Mouse (Mus musculus) MEL (cell line): ENCODE data around the gene Card10.

Experiments
- CTCF ChIP-seq, 3 experiments: IDR thresholded peaks in 2 of 3; conservative IDR thresholded peaks in 1 of 3; 2 replicates each; pipeline ENCODE4 v1.5.1; 2011 to 2012; ENCODE audit warnings: low read length in 3 of 3, low read depth in 2 of 3, mild to moderate bottlenecking in 2 of 3, improper control_type of control experiment in 1 of 3, inconsistent platforms in 1 of 3, mixed read lengths in 1 of 3, moderate library complexity in 1 of 3; ENCODE audit not compliant: control insufficient read depth in 1 of 3, insufficient read depth in 1 of 3, poor library complexity in 1 of 3, severe bottlenecking in 1 of 3
- E2F4 ChIP-seq: IDR thresholded peaks from 2 replicates; pipeline ENCODE4 v1.6.1; 2011; ENCODE audit warnings: low read depth, low read length, improper control_type of control experiment, borderline replicate concordance
- EP300 ChIP-seq, 2 experiments: IDR thresholded peaks; 2 replicates each; pipeline ENCODE4 v1.6.1; 2011; ENCODE audit warnings: improper control_type of control experiment in 2 of 2, low read length in 2 of 2, low read depth in 1 of 2, mild to moderate bottlenecking in 1 of 2
- GATA1 ChIP-seq: IDR thresholded peaks from 2 replicates; pipeline ENCODE4 v1.6.1; 2011; ENCODE audit warnings: low read depth, low read length, improper control_type of control experiment
- MAFK ChIP-seq: IDR thresholded peaks from 2 replicates; pipeline ENCODE4 v1.6.1; 2011; ENCODE audit warnings: low read depth, mild to moderate bottlenecking, low read length, improper control_type of control experiment, borderline replicate concordance
- MYB ChIP-seq: IDR thresholded peaks from 2 replicates; pipeline ENCODE4 v1.6.1; 2011; ENCODE audit warnings: mild to moderate bottlenecking, low read depth, low read length, improper control_type of control experiment
- POLR2A ChIP-seq, 2 experiments: IDR thresholded peaks; 2 replicates each; pipeline ENCODE4 v1.6.1; 2011 to 2012; ENCODE audit warnings: low read length in 2 of 2, mild to moderate bottlenecking in 2 of 2, control low read depth in 1 of 2, improper control_type of control experiment in 1 of 2, low read depth in 1 of 2, moderate library complexity in 1 of 2; ENCODE audit not compliant: control insufficient read depth in 1 of 2, insufficient read depth in 1 of 2, poor library complexity in 1 of 2
- POLR2AphosphoS2 ChIP-seq: IDR thresholded peaks from 2 replicates; pipeline ENCODE4 v1.6.1; 2011; ENCODE audit warnings: low read length, improper control_type of control experiment

DNA sequence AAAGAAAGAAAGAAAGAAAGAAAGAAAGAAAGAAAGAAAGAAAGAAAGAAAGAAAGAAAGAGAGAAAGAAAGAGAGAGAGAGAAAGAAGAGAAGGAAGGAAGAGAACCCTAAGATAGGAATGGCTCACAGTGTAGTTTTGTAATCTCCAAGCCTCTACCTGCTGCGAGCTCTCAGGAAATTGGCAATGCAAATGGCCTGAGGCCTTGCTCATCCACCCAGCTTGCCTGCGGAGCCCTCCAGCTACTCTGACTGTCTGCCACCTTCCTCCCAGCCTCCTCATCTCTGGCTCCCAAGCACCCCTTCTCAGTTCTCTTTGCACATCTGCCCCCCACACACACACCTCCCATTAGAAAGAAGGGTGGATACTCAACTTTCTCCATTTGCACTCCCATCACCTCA, 6.1 kb upstream of the Card10 start:
- no peak for TF ChIP-seq E2F4
- TF ChIP-seq EP300 (IDR thresholded peaks at IDR 0.05; ENCODE audit: low read depth in 1 of 2, low read length in 2 of 2): no peak
- TF ChIP-seq MAFK: no peak
- no peak for TF ChIP-seq GATA1
- no peak for TF ChIP-seq MYB
- TF ChIP-seq POLR2AphosphoS2: no peak
- no peak for TF ChIP-seq POLR2A (IDR thresholded peaks at IDR 0.05; ENCODE audit: control insufficient read depth in 1 of 2, insufficient read depth in 1 of 2, low read depth in 1 of 2, low read length in 2 of 2, poor library complexity in 1 of 2)
- no peak for TF ChIP-seq CTCF (IDR thresholded peaks at IDR 0.05 in 2 of 3, conservative IDR thresholded peaks at IDR 0.05 in 1 of 3; ENCODE audit: control insufficient read depth in 1 of 3, insufficient read depth in 1 of 3, low read depth in 2 of 3, low read length in 3 of 3, poor library complexity in 1 of 3, severe bottlenecking in 1 of 3)
